8 mouse cellular contexts compared by ENCODE assay signal in the genomic region with DNA sequence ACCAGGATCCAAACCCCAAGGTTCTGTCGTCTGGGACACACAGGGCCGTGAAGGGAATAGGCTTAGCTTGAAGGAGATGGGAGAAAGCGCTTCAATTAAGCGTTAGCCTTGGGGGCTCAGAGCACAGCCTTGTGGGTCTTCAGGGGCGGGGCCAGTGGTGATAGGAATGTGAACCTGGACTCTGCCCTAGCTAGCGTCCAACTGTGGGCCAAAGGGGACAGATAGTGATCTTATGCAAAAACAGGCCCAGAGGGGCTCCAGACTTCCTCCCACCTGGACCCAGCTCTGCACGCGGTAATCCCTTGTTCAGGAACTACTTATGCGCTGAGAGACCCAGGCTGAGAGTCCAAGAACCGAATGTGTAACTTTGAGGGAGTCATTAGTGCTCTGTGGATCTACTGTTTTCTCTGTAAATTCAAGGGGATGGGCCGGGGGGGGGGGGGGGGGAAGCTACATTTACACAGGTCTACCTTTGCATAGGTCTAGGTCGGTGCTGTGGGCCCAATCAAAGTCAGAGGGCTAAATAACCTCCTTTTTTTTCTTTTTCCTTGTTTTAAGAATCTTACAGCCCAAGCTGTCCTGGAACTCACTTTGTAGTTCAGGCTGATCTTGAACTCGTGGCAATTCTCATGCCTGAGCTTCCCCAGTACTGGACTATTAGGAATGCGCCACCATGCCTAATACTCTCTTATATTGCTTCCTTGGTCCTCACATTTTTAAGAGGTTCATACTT. TPM values are rescaled to one million over a fixed set of nuclear protein-coding genes. Genes with fewer than 3 reads are reported as not detected.
A peak's percentile ranks its signal among the peaks of the same experiment; 100 is the strongest.
DNase-seq lines count a peak whose midpoint lies in the region; ATAC-seq and TF ChIP-seq lines count a peak whose summit lies in the region.

No protein-coding gene starts in this region.

- peaks cover 25% of the 10 kb centered on the region for H3K36me3 ChIP-seq in ES-Bruce4 (ENCODE audit: control insufficient read depth, insufficient read depth, low read length, poor library complexity, severe bottlenecking)
- peaks cover 11% of the 10 kb centered on the region for H3K36me3 ChIP-seq in heart, embryonic 16.5 days (ENCODE audit: control insufficient read depth, insufficient read depth)
- H3K36me3 ChIP-seq in macrophage (ENCODE audit: inconsistent target), result no peaks in the 10 kb centered on the region; the same call in 1 of the 2 replicates

- intact Hi-C loops in heart, postnatal 14 days (cut with DNase I), result no loop called here

- 26% methylated on average over 14 of the region's 14 CpGs for WGBS in heart, embryonic 16.5 days
- WGBS in macrophage (ENCODE audit: missing documents), result 51% methylated on average over 12 of the region's 14 CpGs

- no peaks in the 10 kb centered on the region for H3K9me3 ChIP-seq in ES-Bruce4 (replicated peaks; ENCODE audit: control insufficient read depth, insufficient read depth, low read length, poor library complexity, severe bottlenecking)
- H3K9me3 ChIP-seq in heart, embryonic 16.5 days (replicated peaks; ENCODE audit: control insufficient read depth, low read length), result no peaks in the 10 kb centered on the region

- peak overlapping the region; percentile 93 for H3K4me2 ChIP-seq in heart, embryonic 16.5 days (ENCODE audit: low read depth, low read length)

- peak overlapping the region; percentile 79 for H3K4me3 ChIP-seq in ES-Bruce4 (ENCODE audit: low read depth, low read length)
- peak overlapping the region; percentile 86 for H3K4me3 ChIP-seq in heart, embryonic 16.5 days (ENCODE audit: low read length)
- peak overlapping the region; percentile 46 for H3K4me3 ChIP-seq in macrophage (ENCODE audit: inconsistent target)

- no peaks in the 10 kb centered on the region for H3K4me1 ChIP-seq in ES-Bruce4 (ENCODE audit: control insufficient read depth, insufficient read depth, low read length)
- peaks cover 21% of the 10 kb centered on the region for H3K4me1 ChIP-seq in heart, embryonic 16.5 days (ENCODE audit: control insufficient read depth, insufficient read depth, low read length)

- no peak for ATAC-seq in heart, embryonic 16.5 days (replicated peaks; ENCODE audit: extremely low read depth, insufficient read depth, low FRiP score)
- no peak for ATAC-seq in megakaryocyte-erythroid progenitor cell, adult 5-6 weeks (replicated peaks; ENCODE audit: low FRiP score, low TSS enrichment, poor library complexity, severe bottlenecking)

- no peaks in the 10 kb centered on the region for H3K79me2 ChIP-seq in macrophage (ENCODE audit: inconsistent target)

- no peak for TF ChIP-seq CTCF in ES-Bruce4 (IDR thresholded peaks at IDR 0.05; ENCODE audit: low read depth, low read length)

- H3K27ac ChIP-seq in ES-Bruce4 (ENCODE audit: insufficient read depth, low read length), result no peak overlapping the region
- H3K27ac ChIP-seq in heart, embryonic 16.5 days (ENCODE audit: low read length), result peak overlapping the region; percentile 95
- H3K27ac ChIP-seq in macrophage, result no peak overlapping the region; the same call in 1 of the 2 replicates

- TF ChIP-seq POLR2A in ES-Bruce4 (IDR thresholded peaks at IDR 0.05; ENCODE audit: insufficient read depth, low read length), result no peak

- no peak for TF ChIP-seq EP300 in ES-Bruce4 (IDR thresholded peaks at IDR 0.05; ENCODE audit: insufficient read depth, low read depth, low read length)

- DNase-seq in heart, adult 11 months, result peak; percentile 88
- DNase-seq in heart, postnatal 14 days, result no peak
- DNase-seq in testis, postnatal 10 days (ENCODE audit: low spot score), result no peak
- DNase-seq in spleen, postnatal 36 days (ENCODE audit: low spot score in 2 of 2), result no peak

- no peaks in the 10 kb centered on the region for H3K27me3 ChIP-seq in ES-Bruce4 (ENCODE audit: control insufficient read depth, insufficient read depth, low read length, poor library complexity, severe bottlenecking)
- no peaks in the 10 kb centered on the region for H3K27me3 ChIP-seq in heart, embryonic 16.5 days (ENCODE audit: control insufficient read depth, insufficient read depth, low read length)

- peak overlapping the region; percentile 77 for H3K9ac ChIP-seq in ES-Bruce4 (ENCODE audit: low read depth, poor library complexity, severe bottlenecking)
- H3K9ac ChIP-seq in heart, embryonic 16.5 days (ENCODE audit: low read length), result peak overlapping the region; percentile 96

RNA-seq across cellular contexts. Expression of a gene that starts 0.8 kb away (rescaled TPM):
- total RNA-seq in heart, postnatal 14 days (2021), result 10 to 100 TPM; 18.6 to 19.3 TPM
- polyA plus RNA-seq in ES-Bruce4 (2011; ENCODE audit: insufficient read depth, insufficient read length, low read depth, missing spikeins), result 96.4 and 107 TPM in 2 replicates
- polyA plus RNA-seq in heart, embryonic 16.5 days (2015; fragmentation: Nextera tagmentation; extraction: Ambion mirVana), result 142 and 153 TPM in 2 replicates
- 1 to 10 TPM in 22 of 26 experiments, under 1 TPM in 3, not detected in 1; 0.65 to 9.0 (median 2.3) TPM for total RNA-seq in macrophage (2018; cell fraction: chromatin; rRNA removed)
- 10 to 100 TPM in 13 of 26 experiments, 1 to 10 TPM in 13; 5.4 to 20.0 (median 10.4) TPM for total RNA-seq in macrophage (2018; cell fraction: cytosol; rRNA removed)
- total RNA-seq in macrophage (2018; cell fraction: nucleus; rRNA removed), result 10 to 100 TPM in 1 of 26 experiments, 1 to 10 TPM in 25; 1.3 to 14.1 (median 3.7) TPM
- 7.6 to 30.8 TPM (median 14.0 TPM) in 3 replicates for polyA plus RNA-seq in macrophage (2018)
- total RNA-seq in megakaryocyte-erythroid progenitor cell, adult 5-6 weeks (2014; fragmentation: Nextera tagmentation), result 31.7 and 35.1 TPM in 2 replicates
- 29.7 and 39.5 TPM in 2 replicates for total RNA-seq in megakaryocyte-erythroid progenitor cell, adult 5-6 weeks (2017)

RNA-seq across cellular contexts. Expression of a gene that starts 16.1 kb away (rescaled TPM):
- total RNA-seq in heart, postnatal 14 days (2021), result 100 to 1,000 TPM; 184 to 193 TPM
- polyA plus RNA-seq in ES-Bruce4 (2011; ENCODE audit: insufficient read depth, insufficient read length, low read depth, missing spikeins) (437 and 457 TPM in 2 replicates), macrophage (2018) (470 to 740 TPM (median 693 TPM) in 3 replicates)
- polyA plus RNA-seq in heart, embryonic 16.5 days (2015; fragmentation: Nextera tagmentation; extraction: Ambion mirVana), result 661 and 709 TPM in 2 replicates
- 1,000 to 10,000 TPM in 6 of 26 experiments, 100 to 1,000 TPM in 20; 278 to 1,753 (median 620) TPM for total RNA-seq in macrophage (2018; cell fraction: chromatin; rRNA removed)
- total RNA-seq in macrophage (2018; cell fraction: cytosol; rRNA removed), result 1,000 to 10,000 TPM in 10 of 26 experiments, 100 to 1,000 TPM in 16; 554 to 1,427 (median 908) TPM
- total RNA-seq in macrophage (2018; cell fraction: nucleus; rRNA removed), result 1,000 to 10,000 TPM in 14 of 26 experiments, 100 to 1,000 TPM in 12; 418 to 2,195 (median 1,050) TPM
- total RNA-seq in megakaryocyte-erythroid progenitor cell, adult 5-6 weeks (2014; fragmentation: Nextera tagmentation), result 594 and 607 TPM in 2 replicates
- 709 and 905 TPM in 2 replicates for total RNA-seq in megakaryocyte-erythroid progenitor cell, adult 5-6 weeks (2017)

RNA-seq across cellular contexts. Expression of a gene that starts 18.4 kb away (rescaled TPM):
- 10 to 100 TPM; 12.2 to 12.9 TPM for total RNA-seq in heart, postnatal 14 days (2021)
- 33.9 and 35.8 TPM in 2 replicates for polyA plus RNA-seq in ES-Bruce4 (2011; ENCODE audit: insufficient read depth, insufficient read length, low read depth, missing spikeins)
- polyA plus RNA-seq in heart, embryonic 16.5 days (2015; fragmentation: Nextera tagmentation; extraction: Ambion mirVana), result 22.7 and 23.2 TPM in 2 replicates
- 100 to 1,000 TPM in 17 of 26 experiments, 10 to 100 TPM in 9; 40.7 to 159 (median 109) TPM for total RNA-seq in macrophage (2018; cell fraction: chromatin; rRNA removed)
- total RNA-seq in macrophage (2018; cell fraction: cytosol; rRNA removed), result 10 to 100 TPM in 23 of 26 experiments, 1 to 10 TPM in 3; 6.1 to 21.7 (median 15.6) TPM
- total RNA-seq in macrophage (2018; cell fraction: nucleus; rRNA removed), result 100 to 1,000 TPM in 1 of 26 experiments, 10 to 100 TPM in 25; 31.9 to 100 (median 64.9) TPM
- polyA plus RNA-seq in macrophage (2018), result 12.2 to 20.0 TPM (median 19.4 TPM) in 3 replicates
- total RNA-seq in megakaryocyte-erythroid progenitor cell, adult 5-6 weeks (2014; fragmentation: Nextera tagmentation), result 27.0 and 53.0 TPM in 2 replicates
- 11.0 and 12.0 TPM in 2 replicates for total RNA-seq in megakaryocyte-erythroid progenitor cell, adult 5-6 weeks (2017)

RNA-seq across cellular contexts. Expression of a gene that starts 37.2 kb away (rescaled TPM):
- 1 to 10 TPM; 4.3 to 4.5 TPM for total RNA-seq in heart, postnatal 14 days (2021)
- polyA plus RNA-seq in ES-Bruce4 (2011; ENCODE audit: insufficient read depth, insufficient read length, low read depth, missing spikeins) (9.3 and 11.8 TPM in 2 replicates), macrophage (2018) (not detected in 3 replicates)
- polyA plus RNA-seq in heart, embryonic 16.5 days (2015; fragmentation: Nextera tagmentation; extraction: Ambion mirVana), result 2.7 and 4.4 TPM in 2 replicates
- total RNA-seq in macrophage (2018; cell fraction: chromatin; rRNA removed), result under 1 TPM in 1 of 26 experiments, not detected in 25; 0.13 TPM
- total RNA-seq in macrophage (2018; cell fraction: cytosol; rRNA removed), result under 1 TPM in 19 of 26 experiments, not detected in 7; 0.03 to 0.07 (median 0.04) TPM
- total RNA-seq in macrophage (2018; cell fraction: nucleus; rRNA removed), result under 1 TPM in 2 of 26 experiments, not detected in 24; 0.12 to 0.17 TPM
- total RNA-seq in megakaryocyte-erythroid progenitor cell, adult 5-6 weeks (2014; fragmentation: Nextera tagmentation), result 0.07 and 0.37 TPM in 2 replicates
- total RNA-seq in megakaryocyte-erythroid progenitor cell, adult 5-6 weeks (2017), result 0.65 TPM in 1 of 2 replicates, not detected in the other
